Mouse (Mus musculus) kidney, adult 2 months (tissue): ENCODE results near the gene Mpzl3. TPM values are rescaled to one million over a fixed set of nuclear protein-coding genes. Genes with fewer than 3 reads are reported as not detected.

Experiments
- DNase-seq: peaks from one replicate; pipeline ENCODE4 v3.0.0; 2021
- H3K27ac ChIP-seq: fragments of 200-500 bp; 2 replicates; pipeline ENCODE4 v1.5.1; 2012; ENCODE audit warnings: low read depth, low read length, control low read depth, inconsistent platforms; ENCODE audit not compliant: insufficient read depth
- H3K27me3 ChIP-seq: fragments of 200-500 bp; replicated peaks from 2 replicates; pipeline ENCODE4 v1.6.1; 2012; ENCODE audit warnings: mild to moderate bottlenecking, moderate library complexity, low read length, inconsistent platforms; ENCODE audit not compliant: control insufficient read depth, insufficient read depth
- H3K36me3 ChIP-seq: fragments of 200-500 bp; 2 replicates; pipeline ENCODE4 v1.6.1; 2012; ENCODE audit warnings: mild to moderate bottlenecking, moderate library complexity, low read length, inconsistent platforms; ENCODE audit not compliant: control insufficient read depth, insufficient read depth
- H3K4me1 ChIP-seq: fragments of 200-500 bp; 2 replicates; pipeline ENCODE4 v1.6.1; 2011; ENCODE audit warnings: low read length; ENCODE audit not compliant: control insufficient read depth, insufficient read depth
- H3K4me3 ChIP-seq: fragments of 200-500 bp; 2 replicates; pipeline ENCODE4 v1.5.1; 2011; ENCODE audit warnings: mild to moderate bottlenecking, low read depth, low read length, control low read depth; ENCODE audit not compliant: insufficient read depth
- CTCF ChIP-seq: fragments of 200-500 bp; conservative IDR thresholded peaks from 2 replicates; pipeline ENCODE4 v1.5.1; 2011; ENCODE audit warnings: low read depth, mild to moderate bottlenecking, control low read depth, low read length, moderate library complexity, mixed read lengths; ENCODE audit not compliant: insufficient read depth, insufficient read length
- POLR2A ChIP-seq: fragments of 200-500 bp; IDR thresholded peaks from one replicate; pipeline ENCODE4 v1.6.1; 2011; ENCODE audit warnings: low read depth, low read length, control low read depth
- WGBS: fragments of 180-500 bp; shearing (Covaris S2); methylation state at CpG from one replicate; pipeline ENCODE4 v1.1.7; 2018; 5-methylcytosine and 5-hydroxymethylcytosine counted together
- polyA plus RNA-seq: library from polyadenylated mRNA; depleted of rRNA; stranded (reverse); fragments of >200 nt; gene quantifications from 2 replicates; pipeline ENCODE4 v1.2.3, GENCODE M21; 2012

Mpzl3 gene
- polyA plus RNA-seq, 1 experiment, result 2.6 TPM

DNA sequence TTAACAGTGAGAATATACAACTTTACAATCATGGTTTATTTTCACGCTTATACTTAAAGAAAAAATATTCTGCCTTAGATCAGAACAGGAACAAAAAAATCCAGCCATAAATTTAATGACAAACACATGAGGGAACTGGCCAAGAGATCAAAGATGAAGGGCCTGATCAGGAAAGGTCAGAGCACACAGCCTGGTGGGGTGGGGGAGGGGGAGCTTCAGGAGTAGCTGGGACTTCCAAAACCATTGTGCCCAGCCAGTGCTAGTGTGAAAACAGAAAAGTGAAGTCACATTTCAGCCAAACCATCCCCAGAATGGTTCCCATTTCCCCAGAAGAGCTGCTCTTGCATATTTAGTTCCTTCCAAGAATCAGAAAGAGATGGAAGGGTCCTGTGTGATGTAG is 47.5 kb downstream of the Mpzl3 start:
- no peak for TF ChIP-seq POLR2A
- TF ChIP-seq CTCF, result no peak
- no peak for DNase-seq
- H3K4me3 ChIP-seq, result no peak overlapping the region
- H3K36me3 ChIP-seq, result no peaks in the 10 kb centered on the region
- no peak overlapping the region for H3K27ac ChIP-seq
- H3K4me1 ChIP-seq, result no peaks in the 10 kb centered on the region
- no peaks in the 10 kb centered on the region for H3K27me3 ChIP-seq
- 76% methylated on average over 1 of the region's 1 CpGs for WGBS

DNA sequence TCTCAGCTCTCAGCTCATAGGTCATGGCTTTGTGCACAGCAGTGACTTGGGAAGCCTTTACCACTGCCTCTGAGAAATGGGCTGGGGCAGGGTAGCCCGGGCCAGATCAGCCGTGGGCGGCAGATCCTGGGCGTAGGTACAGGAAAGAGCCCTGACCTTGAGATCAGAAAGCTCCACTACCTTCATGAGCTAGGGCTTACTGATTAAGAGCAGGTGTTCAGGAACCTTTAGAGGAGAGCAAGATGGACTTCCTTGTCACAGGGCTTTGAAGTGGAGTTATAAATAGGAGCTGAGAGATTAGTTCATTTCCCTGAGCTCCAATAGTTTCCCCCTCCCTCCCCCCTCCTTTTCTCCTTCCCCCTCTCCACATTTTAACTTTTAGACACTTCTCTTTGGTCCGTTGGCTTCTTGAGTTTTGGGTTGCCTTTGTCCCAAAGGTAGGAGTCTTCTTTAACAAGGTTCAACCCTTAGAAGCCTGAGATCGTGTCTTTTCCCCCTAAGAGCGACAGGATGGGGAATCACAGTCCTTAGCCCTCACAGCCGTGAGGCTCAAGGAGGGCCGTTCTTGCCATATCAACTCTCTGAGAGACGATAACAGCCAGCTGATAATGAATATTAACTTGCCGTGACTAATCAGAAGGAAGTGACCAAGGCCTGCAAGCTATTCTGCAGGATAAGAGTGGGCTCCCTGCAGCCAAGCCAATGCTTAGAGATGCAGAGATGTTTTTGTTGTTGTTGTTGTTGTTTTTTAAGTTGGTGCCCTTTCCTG is 48.4 kb downstream of the Mpzl3 start:
- WGBS, result 62% methylated on average over 11 of the region's 11 CpGs
- no peak for DNase-seq
- TF ChIP-seq POLR2A, result no peak
- no peak for TF ChIP-seq CTCF
- no peak overlapping the region for H3K4me3 ChIP-seq
- H3K4me1 ChIP-seq, result no peaks in the 10 kb centered on the region
- no peak overlapping the region for H3K27ac ChIP-seq
- H3K27me3 ChIP-seq, result no peaks in the 10 kb centered on the region
- no peaks in the 10 kb centered on the region for H3K36me3 ChIP-seq

DNA sequence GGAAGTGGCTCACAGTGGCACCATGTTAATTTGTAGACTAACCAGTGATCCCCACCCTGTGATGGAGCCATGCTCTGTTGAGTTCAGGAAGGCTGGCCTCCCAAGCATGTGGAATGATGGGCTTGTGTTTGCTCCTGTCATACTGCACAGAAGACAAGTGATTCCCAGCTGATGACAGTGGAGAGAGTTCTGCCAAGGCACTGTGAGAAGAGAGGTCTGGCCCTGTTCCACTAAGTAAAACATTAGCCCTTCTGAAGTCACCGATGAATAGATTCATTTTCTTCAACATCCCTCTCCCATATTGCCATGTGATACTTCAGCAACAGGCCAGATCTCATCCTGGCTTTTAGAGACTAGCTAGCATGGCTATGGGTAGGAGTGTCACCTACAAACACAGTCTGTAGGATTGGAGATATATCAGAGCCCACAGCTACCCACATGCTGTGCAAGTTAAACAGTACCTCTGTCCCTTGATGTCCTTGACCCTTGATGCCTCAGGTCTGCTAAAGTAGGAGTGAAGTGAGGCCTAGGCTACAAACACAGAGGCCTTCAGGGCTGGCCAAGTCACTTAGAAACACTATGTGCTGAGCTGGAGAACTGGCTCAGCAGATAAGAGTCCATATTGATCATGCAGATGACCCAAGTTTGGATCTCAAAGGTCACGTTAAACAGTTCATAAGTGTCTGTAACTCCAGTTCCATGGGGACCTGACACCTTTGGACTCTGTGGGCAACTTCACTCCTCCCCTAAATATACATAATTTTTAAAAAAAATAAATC is 50.8 kb downstream of the Mpzl3 start:
- Histone ChIP-seq H3K27me3 (no peaks in the 10 kb centered on the region), H3K4me1 (no peaks in the 10 kb centered on the region), H3K27ac (no peak overlapping the region), H3K36me3 (no peaks in the 10 kb centered on the region), H3K4me3 (no peak overlapping the region)
- WGBS, result 57% methylated on average over 2 of the region's 2 CpGs
- peak; percentile 81 for DNase-seq
- no peak for TF ChIP-seq CTCF
- TF ChIP-seq POLR2A, result no peak

DNA sequence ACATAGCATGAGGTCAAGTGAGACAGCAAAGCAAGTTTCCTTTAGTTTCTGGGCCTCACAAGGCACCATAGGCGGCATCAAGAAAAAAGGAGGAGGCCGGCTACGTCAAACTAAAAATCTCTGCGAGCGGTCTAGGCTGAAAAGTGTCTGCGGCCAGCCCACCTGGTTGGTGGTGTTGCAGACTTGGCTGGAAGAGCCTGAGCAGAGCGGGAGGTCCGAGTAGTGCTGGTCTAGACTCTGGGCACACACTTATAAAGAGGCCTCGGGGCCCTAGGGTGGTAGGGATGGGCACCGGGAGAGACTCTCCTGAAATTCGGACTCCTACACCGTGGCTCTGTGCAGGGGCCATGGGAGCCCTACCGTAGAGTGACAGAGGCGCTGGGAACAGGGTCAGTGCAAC is 60.7 kb downstream of the Mpzl3 start:
- DNase-seq, result peak; percentile 31

DNA sequence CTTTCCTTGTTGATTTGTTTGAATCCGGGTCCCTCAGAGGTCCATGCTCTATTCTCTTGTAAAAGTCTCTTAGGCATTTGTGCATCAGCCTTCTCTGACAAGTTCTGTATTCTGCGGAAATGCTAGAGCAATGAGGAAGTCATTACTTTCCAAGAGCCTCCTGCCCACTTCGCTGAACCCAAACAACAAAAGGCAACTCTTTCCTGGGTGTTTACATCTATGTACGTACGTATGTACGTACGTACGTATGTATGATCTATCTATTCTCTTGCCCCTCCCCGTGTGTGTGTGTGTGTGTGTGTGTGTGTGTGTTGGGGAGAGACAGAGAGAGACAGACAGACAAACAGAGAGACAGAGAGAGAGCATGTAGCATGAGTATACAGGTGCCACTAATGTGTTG is 61.8 kb downstream of the Mpzl3 start:
- Histone ChIP-seq H3K27me3 (no peaks in the 10 kb centered on the region; the same call in 1 of the 2 replicates), H3K4me1 (no peaks in the 10 kb centered on the region), H3K36me3 (no peaks in the 10 kb centered on the region), H3K27ac (no peak overlapping the region), H3K4me3 (no peak overlapping the region)
- 71% methylated on average over 9 of the region's 9 CpGs for WGBS
- DNase-seq, result no peak
- no peak for TF ChIP-seq POLR2A
- TF ChIP-seq CTCF, result no peak

More for the DNA sequence above, 60.7 kb downstream of the Mpzl3 start:
- 12% methylated on average over 14 of the region's 14 CpGs for WGBS
- TF ChIP-seq POLR2A, result no peak
- TF ChIP-seq CTCF, result no peak
- H3K4me3 ChIP-seq, result peak overlapping the region; percentile 33; the same call in 1 of the 2 replicates
- no peaks in the 10 kb centered on the region for H3K4me1 ChIP-seq
- H3K27me3 ChIP-seq, result no peaks in the 10 kb centered on the region; the same call in 1 of the 2 replicates
- no peaks in the 10 kb centered on the region for H3K36me3 ChIP-seq
- H3K27ac ChIP-seq, result no peak overlapping the region

DNA sequence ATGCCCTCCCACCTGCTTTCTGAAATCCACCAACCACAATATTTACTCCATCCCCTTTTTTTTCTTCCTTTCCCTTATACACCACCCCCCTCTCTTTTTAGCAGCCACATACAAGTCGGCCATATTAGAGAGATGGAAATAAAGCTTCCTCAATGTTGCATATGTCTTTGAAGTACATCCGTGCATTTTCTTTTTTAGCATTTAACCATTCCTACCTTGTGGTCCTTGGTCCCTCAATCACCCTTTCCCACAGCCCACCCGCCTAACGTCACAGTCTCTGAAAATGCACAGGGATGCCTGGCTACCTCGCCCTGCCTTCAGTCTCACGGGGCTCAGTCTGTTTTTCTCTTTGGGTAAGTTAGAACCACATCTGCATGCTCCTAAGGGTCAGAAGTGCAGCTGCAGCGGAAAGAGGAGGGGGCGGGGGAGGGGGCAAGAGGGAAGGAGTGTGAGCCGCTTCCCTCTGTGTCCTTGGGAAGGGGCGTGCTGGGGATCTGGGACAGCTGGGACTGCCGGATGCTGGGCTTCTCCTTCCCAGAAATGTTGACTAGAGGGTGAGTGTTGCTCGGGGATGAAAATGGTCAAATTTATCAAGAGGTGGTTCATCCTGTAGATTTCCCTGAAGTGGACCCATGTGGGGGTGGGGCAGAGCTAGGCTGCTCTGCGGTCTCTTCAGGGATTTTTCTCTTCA is 62.9 kb downstream of the Mpzl3 start, which contains the start of gene Scn2b:
TSS of gene Scn2b (plus strand) at position 42 of the 691 bp plus-strand sequence.
- WGBS, result 6% methylated on average over 13 of the region's 13 CpGs
- DNase-seq, result no peak
- H3K27me3 ChIP-seq, result no peaks in the 10 kb centered on the region; the same call in 1 of the 2 replicates
- H3K4me3 ChIP-seq, result peak within 1 kb of the TSS; percentile 18; the same call in 1 of the 2 replicates
- H3K4me1 ChIP-seq, result no peaks in the 10 kb centered on the region
- H3K36me3 ChIP-seq, result no peaks in the 10 kb centered on the region
- no peak within 1 kb of the TSS for H3K27ac ChIP-seq
- TF ChIP-seq POLR2A, result no peak
